Mouse (Mus musculus) liver, adult 2 months (tissue): ENCODE results near the gene Rack1. TPM values are rescaled to one million over a fixed set of nuclear protein-coding genes. Genes with fewer than 3 reads are reported as not detected.

Experiments used
- DNase-seq: peaks from one replicate; pipeline ENCODE4 v3.0.0-alpha.2; 2011; ENCODE audit warnings: low read depth, low spot score; ENCODE audit errors: extremely low read depth
- H3K27ac ChIP-seq: fragments of 200-500 bp; replicated peaks from 2 replicates; pipeline ENCODE4 v1.5.1; 2012; ENCODE audit warnings: low read depth, mild to moderate bottlenecking, control low read depth, inconsistent platforms, low read length; ENCODE audit not compliant: insufficient read depth
- H3K27me3 ChIP-seq: fragments of 200-500 bp; 2 replicates; pipeline ENCODE4 v1.6.1; 2012; ENCODE audit warnings: mild to moderate bottlenecking, moderate library complexity, low read length, inconsistent platforms; ENCODE audit not compliant: control insufficient read depth, insufficient read depth
- H3K36me3 ChIP-seq: fragments of 200-500 bp; 2 replicates; pipeline ENCODE4 v1.6.1; 2012; ENCODE audit warnings: low read length, inconsistent platforms; ENCODE audit not compliant: control insufficient read depth, insufficient read depth
- H3K4me1 ChIP-seq: fragments of 200-500 bp; 2 replicates; pipeline ENCODE4 v1.6.1; 2011; ENCODE audit warnings: low read length; ENCODE audit not compliant: control insufficient read depth, insufficient read depth
- H3K4me3 ChIP-seq: fragments of 200-500 bp; 2 replicates; pipeline ENCODE4 v1.5.1; 2011; ENCODE audit warnings: low read depth, mild to moderate bottlenecking, control low read depth, low read length, moderate library complexity; ENCODE audit not compliant: insufficient read depth
- H3K79me2 ChIP-seq: fragments of 200-500 bp; 2 replicates; pipeline ENCODE4 v1.6.1; 2012; ENCODE audit warnings: inconsistent platforms, mild to moderate bottlenecking, low read length, moderate library complexity; ENCODE audit not compliant: control insufficient read depth, insufficient read depth
- H3K9ac ChIP-seq: fragments of 200-500 bp; 2 replicates; pipeline ENCODE4 v1.6.1; 2012; ENCODE audit warnings: low read depth, mild to moderate bottlenecking, control low read depth, inconsistent platforms, low read length
- CTCF ChIP-seq: fragments of 200-500 bp; IDR thresholded peaks from 2 replicates; pipeline ENCODE4 v1.5.1; 2011; ENCODE audit warnings: low read depth, low read length, control low read depth
- POLR2A ChIP-seq: fragments of 200-500 bp; IDR thresholded peaks from 2 replicates; pipeline ENCODE4 v1.6.1; 2011; ENCODE audit warnings: low read length, control low read depth; ENCODE audit not compliant: insufficient read depth; ENCODE audit errors: extremely low read depth
- WGBS: fragments of 180-500 bp; shearing (Covaris S2); methylation state at CpG from one replicate; pipeline ENCODE4 v1.1.7; 2018; 5-methylcytosine and 5-hydroxymethylcytosine counted together
- polyA plus RNA-seq: library from polyadenylated mRNA; depleted of rRNA; stranded (reverse); fragments of >200 nt; gene quantifications from 2 replicates; pipeline ENCODE4 v1.2.3, GENCODE M21; 2012
- total RNA-seq: library from RNA; depleted of rRNA; stranded (reverse); fragments of >200 nt; gene quantifications from 2 replicates; pipeline ENCODE4 v1.2.3, GENCODE M21; 2014

The Rack1 gene
- total and polyA plus RNA-seq, 2 experiments: 507 to 687 TPM

DNA sequence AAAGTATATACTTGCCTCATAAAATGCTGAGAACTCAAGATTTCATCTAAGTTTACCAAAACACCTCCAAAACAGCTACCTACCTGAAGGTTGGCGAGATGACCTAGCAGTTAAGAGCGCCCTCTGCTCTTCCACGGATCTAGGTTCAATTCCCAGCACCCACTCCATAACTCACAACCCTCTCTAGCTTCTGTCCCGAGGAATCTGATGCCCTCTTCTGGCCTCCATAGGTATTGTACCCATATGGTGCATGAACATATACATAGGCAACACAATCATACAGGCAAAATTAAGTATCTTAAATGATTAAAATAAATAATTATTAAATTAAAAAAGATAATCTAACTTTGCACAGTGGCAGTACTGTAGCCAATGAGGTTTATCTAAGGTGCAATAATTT lies 17.9 kb upstream of the Rack1 start:
- TF ChIP-seq POLR2A (no peak), CTCF (no peak)
- H3K79me2 ChIP-seq: no peaks in the 10 kb centered on the region
- H3K27me3 ChIP-seq: no peaks in the 10 kb centered on the region
- no peak overlapping the region for H3K27ac ChIP-seq
- no peak overlapping the region for H3K9ac ChIP-seq
- H3K4me3 ChIP-seq: no peak overlapping the region
- no peaks in the 10 kb centered on the region for H3K36me3 ChIP-seq
- DNase-seq: no peak
- WGBS: 88% methylated on average over 4 of the region's 4 CpGs
- H3K4me1 ChIP-seq: no peaks in the 10 kb centered on the region

DNA sequence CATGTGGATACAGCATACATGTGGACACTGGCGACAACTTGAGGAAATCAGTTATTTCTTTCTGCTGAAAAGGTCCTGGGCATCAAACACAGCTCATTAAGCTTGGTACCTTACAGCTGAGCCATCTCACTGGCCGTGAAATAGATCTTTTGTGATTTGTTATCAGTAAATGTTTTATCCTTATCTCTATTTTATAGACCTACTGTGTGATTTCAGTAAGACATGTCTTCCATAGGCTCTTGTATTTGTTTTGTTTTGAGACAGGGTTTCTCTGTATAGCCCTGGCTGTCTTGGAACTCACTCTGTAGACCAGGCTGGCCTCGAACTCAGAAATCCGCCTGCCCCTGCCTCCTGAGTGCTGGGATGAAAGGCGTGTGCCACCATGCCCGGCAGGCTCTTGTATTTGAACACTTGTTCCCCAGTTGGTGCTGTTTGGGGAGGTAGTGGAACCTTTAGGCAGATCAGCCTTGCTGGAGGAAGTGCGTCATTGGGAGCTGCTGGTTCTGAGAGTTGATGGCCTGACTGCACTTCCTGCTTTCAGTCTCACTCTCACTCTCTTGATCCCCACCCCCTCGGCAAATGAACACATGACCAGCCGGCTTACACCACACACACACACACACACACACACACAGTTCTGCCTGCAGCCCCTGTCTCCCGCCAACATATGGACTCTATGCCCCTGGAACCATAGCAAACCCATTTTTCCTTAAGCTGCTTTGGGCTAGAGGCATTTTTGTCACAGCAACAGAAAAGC lies 12.5 kb upstream of the Rack1 start:
- Histone ChIP-seq H3K79me2 (no peaks in the 10 kb centered on the region), H3K27me3 (no peaks in the 10 kb centered on the region), H3K4me3 (peak overlapping the region; percentile 20; the same call in 1 of the 2 replicates), H3K27ac (no peak overlapping the region), H3K36me3 (no peaks in the 10 kb centered on the region), H3K9ac (no peak overlapping the region), H3K4me1 (peaks cover 6% of the 10 kb centered on the region; the same call in 1 of the 2 replicates)
- 54% methylated on average over 10 of the region's 10 CpGs for WGBS
- DNase-seq: peak; percentile 58
- TF ChIP-seq CTCF: no peak
- TF ChIP-seq POLR2A: no peak

DNA sequence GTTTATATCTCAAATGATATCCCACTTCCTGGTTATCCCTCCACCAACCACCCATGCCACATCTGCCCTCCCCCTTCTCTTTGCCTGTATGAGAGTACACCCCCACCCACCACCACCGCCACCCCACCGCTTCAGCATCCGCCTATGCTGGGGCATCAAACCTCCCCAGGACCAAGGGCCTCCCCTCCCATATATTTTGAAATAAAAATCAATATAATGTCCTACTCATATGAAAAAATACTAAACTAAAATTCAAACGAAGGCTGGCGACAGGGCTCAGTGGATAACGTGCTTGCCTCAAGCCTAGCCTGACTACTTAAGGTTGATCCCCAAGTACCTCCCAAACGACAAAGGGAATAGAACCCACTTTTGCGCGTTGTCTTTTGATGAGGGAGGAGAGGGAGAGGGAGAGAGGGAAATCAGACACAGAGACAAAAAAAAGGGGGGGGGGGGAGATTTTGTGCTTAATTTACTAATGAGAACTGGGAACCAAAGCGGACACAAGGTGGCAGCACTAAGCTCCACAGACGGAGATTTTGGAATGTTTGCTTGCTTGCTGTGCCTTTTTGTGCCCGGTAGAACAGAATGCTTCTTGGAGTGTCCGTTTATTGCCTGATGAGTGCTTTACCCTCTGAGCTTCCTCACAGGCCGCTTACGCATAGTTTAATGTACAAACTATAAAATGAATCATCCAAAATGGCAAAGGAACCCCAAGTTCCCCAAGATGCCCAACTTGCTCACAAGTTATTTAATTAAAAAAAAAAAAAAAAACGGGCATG lies 11.6 kb upstream of the Rack1 start:
- WGBS: 15% methylated on average over 16 of the region's 16 CpGs
- TF ChIP-seq CTCF (peak; percentile 66), POLR2A (no peak)
- H3K27ac ChIP-seq: no peak overlapping the region
- peak overlapping the region; percentile 27 for H3K4me3 ChIP-seq
- peak overlapping the region; percentile 48 for H3K9ac ChIP-seq
- peak; percentile 67 for DNase-seq
- H3K4me1 ChIP-seq: peaks cover 6% of the 10 kb centered on the region; the same call in 1 of the 2 replicates
- H3K27me3 ChIP-seq: no peaks in the 10 kb centered on the region
- H3K36me3 ChIP-seq: no peaks in the 10 kb centered on the region
- no peaks in the 10 kb centered on the region for H3K79me2 ChIP-seq

DNA sequence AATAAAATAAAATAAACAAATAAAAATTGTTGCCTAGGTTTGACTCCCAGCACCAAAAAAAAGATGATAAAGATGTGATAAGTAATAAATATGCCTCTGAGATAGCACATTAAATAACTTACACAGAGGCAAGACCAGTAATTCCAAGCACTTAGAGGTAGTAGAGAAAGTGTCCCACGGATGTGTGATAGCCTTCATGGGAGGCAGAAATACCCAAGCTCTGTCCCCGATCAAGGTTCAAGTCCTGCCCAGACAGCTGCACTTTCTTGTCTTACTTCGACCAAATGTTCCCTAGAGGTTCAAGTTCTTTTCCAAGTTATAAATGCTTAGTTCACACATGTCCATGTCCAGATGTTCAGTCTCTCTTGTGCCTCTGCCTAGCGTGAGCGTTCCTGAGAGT lies 10.9 kb upstream of the Rack1 start:
- no peak overlapping the region for H3K27ac ChIP-seq
- peaks cover 6% of the 10 kb centered on the region; the same call in 1 of the 2 replicates for H3K4me1 ChIP-seq
- no peaks in the 10 kb centered on the region for H3K27me3 ChIP-seq
- H3K4me3 ChIP-seq: no peak overlapping the region
- TF ChIP-seq POLR2A: no peak
- TF ChIP-seq CTCF: no peak
- H3K36me3 ChIP-seq: no peaks in the 10 kb centered on the region
- no peak for DNase-seq
- H3K9ac ChIP-seq: no peak overlapping the region
- no peaks in the 10 kb centered on the region for H3K79me2 ChIP-seq
- WGBS: 83% methylated on average over 5 of the region's 5 CpGs

DNA sequence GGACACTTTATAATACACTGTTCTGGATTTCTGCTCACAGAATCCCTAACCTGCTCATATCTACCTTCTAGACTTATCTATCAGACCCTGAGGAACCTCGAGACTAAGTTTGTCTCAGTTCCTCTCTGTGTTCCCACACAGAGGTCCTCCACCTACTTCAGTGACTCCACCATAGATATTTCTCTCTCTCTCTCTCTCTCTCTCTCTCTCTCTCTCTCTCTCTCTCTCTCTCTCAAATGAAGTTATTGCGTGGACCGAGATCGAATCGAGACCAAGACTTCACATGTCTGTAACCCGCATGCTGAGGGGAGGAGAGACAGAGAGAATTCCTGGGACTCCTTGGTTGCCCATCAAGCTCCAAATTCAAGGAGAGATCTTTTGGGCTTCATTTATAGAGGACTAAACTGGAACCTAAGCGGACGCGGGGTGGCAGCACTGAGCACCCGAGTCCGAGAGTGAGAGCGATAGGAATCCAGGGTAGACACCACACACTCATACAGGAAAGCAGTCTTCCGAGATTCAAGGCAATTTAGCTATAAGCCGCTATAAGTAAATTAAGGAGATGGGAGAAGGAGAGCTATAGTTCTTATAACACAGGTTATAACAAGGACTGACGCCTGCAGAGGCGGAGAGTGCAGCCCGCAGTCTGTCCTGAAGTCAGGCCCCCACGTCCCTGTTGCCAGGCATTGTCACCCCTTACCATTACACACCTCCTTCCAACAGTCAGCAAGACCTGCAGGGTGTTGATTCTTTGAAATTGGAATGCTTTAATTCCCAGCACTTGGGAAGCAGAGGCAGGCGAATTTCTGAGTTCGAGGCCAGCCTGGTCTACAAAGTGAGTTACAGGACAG lies 9.9 kb upstream of the Rack1 start:
- Histone ChIP-seq H3K27ac (no peak overlapping the region), H3K4me1 (peaks cover 6% of the 10 kb centered on the region; the same call in 1 of the 2 replicates), H3K27me3 (no peaks in the 10 kb centered on the region), H3K4me3 (peak overlapping the region; percentile 24; the same call in 1 of the 2 replicates), H3K36me3 (no peaks in the 10 kb centered on the region), H3K9ac (0 out of 2 replicates have a peak overlapping the region, but pooled peaks have one; percentile 4), H3K79me2 (no peaks in the 10 kb centered on the region)
- TF ChIP-seq POLR2A (no peak), CTCF (peak; percentile 93)
- WGBS: 19% methylated on average over 20 of the region's 20 CpGs
- peak; percentile 58 for DNase-seq
